Mouse (Mus musculus) MEL (cell line): ENCODE data around the gene Chst15.

Experiments
- CTCF ChIP-seq, 3 experiments: IDR thresholded peaks in 2 of 3; conservative IDR thresholded peaks in 1 of 3; 2 replicates each; pipeline ENCODE4 v1.5.1; 2011 to 2012; ENCODE audit warnings: low read length in 3 of 3, low read depth in 2 of 3, mild to moderate bottlenecking in 2 of 3, improper control_type of control experiment in 1 of 3, inconsistent platforms in 1 of 3, mixed read lengths in 1 of 3, moderate library complexity in 1 of 3; ENCODE audit not compliant: control insufficient read depth in 1 of 3, insufficient read depth in 1 of 3, poor library complexity in 1 of 3, severe bottlenecking in 1 of 3
- EP300 ChIP-seq, 2 experiments: IDR thresholded peaks; 2 replicates each; pipeline ENCODE4 v1.6.1; 2011; ENCODE audit warnings: improper control_type of control experiment in 2 of 2, low read length in 2 of 2, low read depth in 1 of 2, mild to moderate bottlenecking in 1 of 2
- NELFE ChIP-seq: IDR thresholded peaks from 2 replicates; pipeline ENCODE4 v1.6.1; 2011; ENCODE audit warnings: low read depth, low read length, improper control_type of control experiment
- POLR2A ChIP-seq, 2 experiments: IDR thresholded peaks; 2 replicates each; pipeline ENCODE4 v1.6.1; 2011 to 2012; ENCODE audit warnings: low read length in 2 of 2, mild to moderate bottlenecking in 2 of 2, control low read depth in 1 of 2, improper control_type of control experiment in 1 of 2, low read depth in 1 of 2, moderate library complexity in 1 of 2; ENCODE audit not compliant: control insufficient read depth in 1 of 2, insufficient read depth in 1 of 2, poor library complexity in 1 of 2

DNA sequence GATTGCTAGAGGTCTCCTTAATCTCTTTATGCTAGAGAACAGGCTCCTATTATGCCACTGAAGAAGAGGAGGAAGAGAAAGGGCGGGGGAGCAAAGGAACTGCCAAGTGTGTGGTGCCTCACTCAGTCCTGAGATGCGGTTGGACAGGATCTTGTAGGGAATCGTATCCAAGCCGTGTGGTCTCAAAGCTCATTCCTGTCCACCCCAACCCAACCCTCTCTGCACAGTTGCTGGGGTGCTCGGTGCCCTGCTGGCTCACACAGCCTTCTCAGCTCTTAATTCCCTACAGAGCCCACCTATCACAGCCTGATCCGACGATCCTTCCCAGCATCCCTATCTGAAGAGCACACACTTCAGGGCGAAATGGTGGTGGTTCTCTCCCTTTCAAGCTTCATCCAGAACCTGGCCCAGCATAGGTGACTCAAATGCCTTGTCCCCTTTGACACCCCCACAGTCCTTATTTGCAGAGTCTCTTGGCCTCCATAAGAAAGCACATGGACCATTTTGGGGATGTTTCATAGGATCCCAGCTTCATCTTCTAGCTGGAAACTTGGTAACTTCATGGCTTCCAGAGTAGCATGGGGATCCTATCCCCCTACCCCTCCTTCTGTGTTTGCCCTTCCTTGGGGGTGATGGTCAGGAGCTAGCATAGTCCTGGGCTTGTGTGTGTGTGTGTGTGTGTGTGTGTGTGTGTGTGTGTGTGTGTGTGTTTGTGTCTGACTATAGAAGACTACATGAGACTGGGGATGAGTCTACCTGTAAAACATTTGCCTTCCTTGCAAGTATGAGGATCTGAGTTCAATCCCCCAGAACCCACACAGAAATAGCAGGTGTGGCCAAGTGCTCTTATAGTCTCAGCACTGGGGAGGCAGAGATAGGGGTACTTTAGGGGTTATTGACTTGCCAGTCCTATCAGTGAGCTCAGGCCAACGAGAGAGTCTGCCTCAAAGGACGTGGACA is 40.1 kb upstream of the Chst15 start:
- TF ChIP-seq EP300 (IDR thresholded peaks at IDR 0.05; ENCODE audit: low read depth in 1 of 2, low read length in 2 of 2) (no peak), NELFE (no peak), CTCF (IDR thresholded peaks at IDR 0.05 in 2 of 3, conservative IDR thresholded peaks at IDR 0.05 in 1 of 3; ENCODE audit: control insufficient read depth in 1 of 3, insufficient read depth in 1 of 3, low read depth in 2 of 3, low read length in 3 of 3, poor library complexity in 1 of 3, severe bottlenecking in 1 of 3) (no peak), POLR2A (IDR thresholded peaks at IDR 0.05; ENCODE audit: control insufficient read depth in 1 of 2, insufficient read depth in 1 of 2, low read depth in 1 of 2, low read length in 2 of 2, poor library complexity in 1 of 2) (peak in 1 of 2 experiments; percentile 39; a peak in 2 of 4 replicates)
